Mouse (Mus musculus) CH12.LX (cell line): Measurements from ENCODE around the gene Gm3015. TPM values are rescaled to one million over a fixed set of nuclear protein-coding genes. Genes with fewer than 3 reads are reported as not detected.
"Not testable (repeated sequence)": the region's sequence is repeated elsewhere in the genome, so short reads cannot be mapped to it uniquely, and the experiment has no call there.

Source experiments
- DNase-seq: peaks from one replicate; pipeline ENCODE4 v3.0.0-alpha.2; 2013; ENCODE audit errors: extremely low read depth
- H3K27ac ChIP-seq: 2 replicates; pipeline ENCODE4 v1.5.1; 2012; ENCODE audit warnings: low read depth, mild to moderate bottlenecking, control low read depth, moderate library complexity; ENCODE audit not compliant: insufficient read depth
- H3K27me3 ChIP-seq: replicated peaks from 2 replicates; pipeline ENCODE3; 2012; ENCODE audit warnings: inconsistent platforms
- H3K36me3 ChIP-seq, 2 experiments: replicated peaks in 1 of 2; 2 replicates each; pipeline versions ENCODE3 to v1.6.1; 2012; ENCODE audit warnings: inconsistent platforms in 1 of 2, low read length in 1 of 2, mild to moderate bottlenecking in 1 of 2, mixed read lengths in 1 of 2, moderate library complexity in 1 of 2; ENCODE audit not compliant: control insufficient read depth in 1 of 2, insufficient read depth in 1 of 2
- H3K4me1 ChIP-seq, 2 experiments: 2 replicates each; pipeline ENCODE4 v1.6.1; 2012; ENCODE audit warnings: inconsistent platforms in 1 of 2, moderate library complexity in 1 of 2; ENCODE audit not compliant: insufficient read depth in 2 of 2, control insufficient read depth in 1 of 2
- H3K4me2 ChIP-seq: 2 replicates; pipeline ENCODE4 v1.6.1; 2012; ENCODE audit warnings: low read depth, mild to moderate bottlenecking, control low read depth; ENCODE audit not compliant: poor library complexity, insufficient read depth, severe bottlenecking
- H3K4me3 ChIP-seq, 3 experiments: fragments of 150-350 bp in 1 of 3; sonication (generic) in 1 of 3; replicated peaks in 1 of 3; 2 replicates each; pipeline versions ENCODE3 to v1.5.1; 2011 to 2012; ENCODE audit warnings: low read depth in 2 of 3, low read length in 2 of 3, mild to moderate bottlenecking in 2 of 3, moderate library complexity in 2 of 3, control low read depth in 1 of 3, improper control_type of control experiment in 1 of 3, inconsistent platforms in 1 of 3, mixed read lengths in 1 of 3; ENCODE audit not compliant: poor library complexity in 1 of 3
- H3K79me2 ChIP-seq: replicated peaks from 2 replicates; pipeline ENCODE4 v1.6.1; 2012; ENCODE audit warnings: mild to moderate bottlenecking, moderate library complexity; ENCODE audit not compliant: control insufficient read depth, poor library complexity, insufficient read depth, severe bottlenecking; ENCODE audit errors: extremely low read depth
- H3K9ac ChIP-seq: 2 replicates; pipeline ENCODE4 v1.6.1; 2012; ENCODE audit warnings: low read depth, mild to moderate bottlenecking, control low read depth, moderate library complexity; ENCODE audit not compliant: insufficient read depth
- H3K9me3 ChIP-seq: replicated peaks from 2 replicates; pipeline ENCODE3; 2012; ENCODE audit warnings: low read length, inconsistent platforms, mixed read lengths
- dilution Hi-C: fragments of 300-500 bp; cut with MboI; formaldehyde crosslinking; loops from 2 replicates; pipeline ENCODE4 v1.14.3; 2020; ENCODE audit warnings: low sequenced_read_pairs; ENCODE audit not compliant: extremely low pct_unique_long_range_greater_than_20kb, extremely low pct_ligation_motif_present
- in situ Hi-C: fragments of 300-500 bp; cut with MboI; formaldehyde crosslinking; loops from 3 replicates; pipeline ENCODE4 v1.14.3; 2019; ENCODE audit warnings: low sequenced_read_pairs, low pct_ligation_motif_present, low pct_unique_long_range_greater_than_20kb, mixed read lengths
- polyA plus RNA-seq: library from polyadenylated mRNA; unstranded; fragments of >175 nt; gene quantifications from 2 replicates; pipeline ENCODE4 v1.2.1, GENCODE M21; 2012; ENCODE audit warnings: low read depth; ENCODE audit not compliant: insufficient read length
- total RNA-seq, 2 experiments: library from RNA; depleted of rRNA; stranded (reverse); fragments of 300-350 nt in 1 of 2; fragments of >200 nt in 1 of 2; gene quantifications; 2 replicates each; pipeline ENCODE4 v1.2.3; 2012 to 2014

The Gm3015 gene
- not detected in 2 replicates for total RNA-seq (2012; rRNA removed)
- total RNA-seq (2014; rRNA removed) = not detected in 2 replicates
- not detected in 2 replicates for polyA plus RNA-seq

GRCm38 (mm10) chr14:42768721-42769120 is at the start of gene Gm3015:
TSS of gene Gm3015 (minus strand) at chr14:42768821.
- H3K36me3 ChIP-seq, H3K27ac ChIP-seq, H3K9ac ChIP-seq, H3K79me2 ChIP-seq, dilution Hi-C loops, H3K4me3 ChIP-seq, H3K9me3 ChIP-seq, DNase-seq, H3K27me3 ChIP-seq, H3K4me1 ChIP-seq, in situ Hi-C loops, H3K4me2 ChIP-seq: not testable (repeated sequence)

- DNase-seq, H3K36me3 ChIP-seq, in situ Hi-C loops, H3K4me1 ChIP-seq, H3K9ac ChIP-seq, H3K79me2 ChIP-seq, H3K27me3 ChIP-seq, H3K4me2 ChIP-seq, H3K4me3 ChIP-seq, H3K27ac ChIP-seq, dilution Hi-C loops, H3K9me3 ChIP-seq: not testable (repeated sequence)
Observed at GRCm38 (mm10) chr14:42797887-42798286, 29.3 kb upstream of the Gm3015 start, which contains the start of gene Gm10377. TSS of gene Gm10377 (minus strand) at chr14:42797987.

Other genes with a start within 250 kb of the Gm3015 start
- not detected in 2 replicates for gene Gm8024, start 244.5 kb downstream of the Gm3015 start, total RNA-seq (2012; rRNA removed)
- gene Gm8024, start 244.5 kb downstream of the Gm3015 start, total RNA-seq (2014; rRNA removed) = not detected in 2 replicates
- gene Gm8024, start 244.5 kb downstream of the Gm3015 start, polyA plus RNA-seq = not detected in 2 replicates
- not detected in 2 replicates for gene Gm17124, start 168.9 kb downstream of the Gm3015 start, total RNA-seq (2012; rRNA removed)
- not detected in 2 replicates for gene Gm17124, start 168.9 kb downstream of the Gm3015 start, total RNA-seq (2014; rRNA removed)
- not detected in 2 replicates for gene Gm17124, start 168.9 kb downstream of the Gm3015 start, polyA plus RNA-seq
- not detected in 2 replicates for gene Gm3633, start 126.9 kb downstream of the Gm3015 start, total RNA-seq (2012; rRNA removed)
- gene Gm3633, start 126.9 kb downstream of the Gm3015 start, total RNA-seq (2014; rRNA removed) = not detected in 2 replicates
- gene Gm3633, start 126.9 kb downstream of the Gm3015 start, polyA plus RNA-seq = not detected in 2 replicates
- gene Gm10378, start 112.9 kb downstream of the Gm3015 start, total RNA-seq (2012; rRNA removed) = not detected in 2 replicates
- not detected in 2 replicates for gene Gm10378, start 112.9 kb downstream of the Gm3015 start, total RNA-seq (2014; rRNA removed)
- not detected in 2 replicates for gene Gm10378, start 112.9 kb downstream of the Gm3015 start, polyA plus RNA-seq
- gene Gm10377, start 29.2 kb upstream of the Gm3015 start, total RNA-seq (2012; rRNA removed) = not detected in 2 replicates
- not detected in 2 replicates for gene Gm10377, start 29.2 kb upstream of the Gm3015 start, total RNA-seq (2014; rRNA removed)
- gene Gm10377, start 29.2 kb upstream of the Gm3015 start, polyA plus RNA-seq = not detected in 2 replicates
- not detected in 2 replicates for gene Gm21977, start 84.7 kb upstream of the Gm3015 start, total RNA-seq (2012; rRNA removed)
- gene Gm21977, start 84.7 kb upstream of the Gm3015 start, total RNA-seq (2014; rRNA removed) = not detected in 2 replicates
- not detected in 2 replicates for gene Gm21977, start 84.7 kb upstream of the Gm3015 start, polyA plus RNA-seq
- gene Gm8082, start 224.8 kb upstream of the Gm3015 start, total RNA-seq (2012; rRNA removed) = not detected in 2 replicates
- gene Gm8082, start 224.8 kb upstream of the Gm3015 start, total RNA-seq (2014; rRNA removed) = not detected in 2 replicates
- gene Gm8082, start 224.8 kb upstream of the Gm3015 start, polyA plus RNA-seq = not detected in 2 replicates
- gene Gm10376, start 246.8 kb upstream of the Gm3015 start, total RNA-seq (2012; rRNA removed) = not detected in 2 replicates
- gene Gm10376, start 246.8 kb upstream of the Gm3015 start, total RNA-seq (2014; rRNA removed) = not detected in 2 replicates
- gene Gm10376, start 246.8 kb upstream of the Gm3015 start, polyA plus RNA-seq = not detected in 2 replicates